Mouse (Mus musculus): ENCODE measurements around the gene Rad50.

DNA sequence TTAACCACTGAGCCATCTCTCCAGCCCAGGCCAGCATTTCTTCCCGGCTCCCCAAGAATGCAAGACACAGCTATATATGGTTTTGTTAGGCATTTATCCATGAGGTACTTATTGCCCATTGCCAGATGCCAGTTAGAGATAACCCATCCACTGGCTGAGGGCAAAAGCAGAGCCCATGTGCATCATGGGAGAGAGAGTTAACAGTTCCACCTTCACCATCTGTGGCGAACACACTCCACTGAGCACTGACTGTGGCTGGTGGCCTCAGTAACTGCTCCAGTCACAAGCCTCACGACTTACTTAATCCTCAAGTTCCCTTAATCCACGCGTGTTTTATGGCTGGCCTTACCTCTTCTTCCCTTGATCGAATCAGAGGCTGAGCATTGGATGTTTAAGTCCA, 97.9 kb downstream of the Rad50 start:
- TF ChIP-seq POLR2A (IDR thresholded peaks at IDR 0.05; ENCODE audit: borderline replicate concordance, extremely low read depth, low read depth, low read length): no peak
- TF ChIP-seq CTCF (IDR thresholded peaks at IDR 0.05; ENCODE audit: insufficient read depth, low read length): no peak
